Mouse (Mus musculus) heart, postnatal 14 days (tissue): ENCODE data around the gene Nudt22. TPM values are rescaled to one million over a fixed set of nuclear protein-coding genes. Genes with fewer than 3 reads are reported as not detected.
"Not testable (repeated sequence)": the region's sequence is repeated elsewhere in the genome, so short reads cannot be mapped to it uniquely, and the experiment has no call there.

ENCODE experiments used
- DNase-seq, 2 experiments: peaks; one replicate each; pipeline ENCODE4 v3.0.0; 2021 to 2022
- intact Hi-C: fragments of 180-260 bp; cut with DNase I; formaldehyde crosslinking; loops from one replicate; pipeline ENCODE4 v1.15.1; 2025
- total RNA-seq, 2 experiments: library from RNA; stranded (reverse); gene quantifications; 2 replicates each; pipeline ENCODE4 v1.2.3; 2021

The Nudt22 gene
- total RNA-seq, 2 experiments from 2014 or later: 24.8 to 26.1 TPM

GRCm38 (mm10) chr19:6997721-6998290 is 1.9 kb upstream of the Nudt22 start:
- intact Hi-C loops: loop anchor here (5.0 kb wide), 1 partner anchor 34 kb away; no protein-coding TSS in a partner anchor
- DNase-seq: no peak

- no peak for DNase-seq
- intact Hi-C loops: loop anchor here (5.0 kb wide), 1 partner anchor 37 kb away; no protein-coding TSS in a partner anchor
These were observed 494 bp downstream of the Nudt22 start for GRCm38 (mm10) chr19:6995255-6995991.

GRCm38 (mm10) chr19:6994489-6994888 is 1.4 kb downstream of the Nudt22 start:
- DNase-seq: no peak
- intact Hi-C loops: no loop called here

- DNase-seq: no peak
- intact Hi-C loops: no loop called here
These were observed 1.9 kb downstream of the Nudt22 start for GRCm38 (mm10) chr19:6994002-6994401.

GRCm38 (mm10) chr19:6993011-6993770 is 2.7 kb downstream of the Nudt22 start:
- intact Hi-C loops: no loop called here
- no peak for DNase-seq

- intact Hi-C loops: no loop called here
- DNase-seq: peak; percentile 94 to 95
These were observed 3.7 kb downstream of the Nudt22 start, which contains the start of gene Dnajc4 for GRCm38 (mm10) chr19:6992011-6992858. TSS of gene Dnajc4 (minus strand) at chr19:6992572.

- intact Hi-C loops, DNase-seq: not testable (repeated sequence)
These were observed 4.8 kb downstream of the Nudt22 start for GRCm38 (mm10) chr19:6991166-6991565.

GRCm38 (mm10) chr19:6990712-6991111 is 5.2 kb downstream of the Nudt22 start:
- intact Hi-C loops: no loop called here
- no peak for DNase-seq

- intact Hi-C loops: no loop called here
- no peak for DNase-seq
These were observed 6.7 kb downstream of the Nudt22 start for GRCm38 (mm10) chr19:6989251-6989650.

- intact Hi-C loops: no loop called here
- no peak for DNase-seq
These were observed 8.0 kb downstream of the Nudt22 start for GRCm38 (mm10) chr19:6987904-6988285.

- intact Hi-C loops: no loop called here
- DNase-seq: peak; percentile 74 to 77
These were observed 8.6 kb downstream of the Nudt22 start, which contains the start of gene Vegfb for GRCm38 (mm10) chr19:6987061-6987903. TSS of gene Vegfb (minus strand) at chr19:6987651.

GRCm38 (mm10) chr19:6985951-6986708 is 9.8 kb downstream of the Nudt22 start:
- intact Hi-C loops: no loop called here

GRCm38 (mm10) chr19:6985300-6985699 is 10.6 kb downstream of the Nudt22 start:
- intact Hi-C loops: no loop called here
- DNase-seq: no peak

More at GRCm38 (mm10) chr19:6985951-6986708, 9.8 kb downstream of the Nudt22 start:
- DNase-seq: no peak

- DNase-seq: no peak
- intact Hi-C loops: no loop called here
These were observed 12.3 kb downstream of the Nudt22 start for GRCm38 (mm10) chr19:6983621-6984020.

- no peak for DNase-seq
- intact Hi-C loops: no loop called here
These were observed 14.5 kb downstream of the Nudt22 start for GRCm38 (mm10) chr19:6981465-6981864.

GRCm38 (mm10) chr19:6980381-6981093 is 15.4 kb downstream of the Nudt22 start, which contains the start of gene Fkbp2:
TSS of gene Fkbp2 (minus strand) at chr19:6980501.
- peak; percentile 99 for DNase-seq
- intact Hi-C loops: no loop called here

GRCm38 (mm10) chr19:6979486-6980380 is 16.2 kb downstream of the Nudt22 start:
- intact Hi-C loops: loop anchor here (2.0 kb wide), 2 partner anchors 41 to 57 kb away; no protein-coding TSS in a partner anchor

More at GRCm38 (mm10) chr19:6979486-6980380, 16.2 kb downstream of the Nudt22 start:
- DNase-seq: peak; percentile 99 to 100
